Mouse (Mus musculus): Measurements from ENCODE around the gene Zfp791.
"Not testable (repeated sequence)": the region's sequence is repeated elsewhere in the genome, so short reads cannot be mapped to it uniquely, and the experiment has no call there.

The Zfp791 gene

GRCm38 (mm10) chr8:85082169-85082568 lies 40.7 kb downstream of the Zfp791 start:
- not testable (repeated sequence) for DNase-seq (ENCODE audit: low spot score)

- DNase-seq (ENCODE audit: low spot score), result peak; percentile 82
Observed at GRCm38 (mm10) chr8:85081216-85081555, 41.7 kb downstream of the Zfp791 start, which contains the start of gene Wdr83. Gene Wdr83, minus strand, starts transcription at chr8:85081306.

GRCm38 (mm10) chr8:85080532-85081215 lies 42.2 kb downstream of the Zfp791 start, which contains the start of gene Wdr83os:
Gene Wdr83os, plus strand, starts transcription at chr8:85080740.
- peak; percentile 76 for DNase-seq (ENCODE audit: low spot score)

GRCm38 (mm10) chr8:85080214-85080531 lies 42.7 kb downstream of the Zfp791 start:
- no peak for DNase-seq (ENCODE audit: low spot score)

GRCm38 (mm10) chr8:85076993-85077392 lies 45.9 kb downstream of the Zfp791 start:
- peak; percentile 66 for DNase-seq (ENCODE audit: low spot score)

GRCm38 (mm10) chr8:85076001-85076400 lies 46.9 kb downstream of the Zfp791 start:
- no peak for DNase-seq (ENCODE audit: low spot score)

- no peak for DNase-seq (ENCODE audit: low spot score)
Observed at GRCm38 (mm10) chr8:85074617-85075016, 48.3 kb downstream of the Zfp791 start.

GRCm38 (mm10) chr8:85074167-85074566 lies 48.7 kb downstream of the Zfp791 start:
- no peak for DNase-seq (ENCODE audit: low spot score)

GRCm38 (mm10) chr8:85073041-85073612 lies 49.8 kb downstream of the Zfp791 start:
- no peak for DNase-seq (ENCODE audit: low spot score)

- no peak for DNase-seq (ENCODE audit: low spot score)
Observed at GRCm38 (mm10) chr8:85072364-85072929, 50.4 kb downstream of the Zfp791 start.

GRCm38 (mm10) chr8:85071514-85072281 lies 51.2 kb downstream of the Zfp791 start, which contains the start of gene Dhps:
Gene Dhps, plus strand, starts transcription at chr8:85071757.
- peak; percentile 91 for DNase-seq (ENCODE audit: low spot score)

GRCm38 (mm10) chr8:85071041-85071440 lies 51.9 kb downstream of the Zfp791 start:
- DNase-seq (ENCODE audit: low spot score), result peak; percentile 84

GRCm38 (mm10) chr8:85067982-85068381 lies 54.9 kb downstream of the Zfp791 start, which contains the start of gene Gm5741:
Gene Gm5741, minus strand, starts transcription at chr8:85067982.
- DNase-seq (ENCODE audit: low spot score), result no peak

- DNase-seq (ENCODE audit: low spot score), result no peak
Observed at GRCm38 (mm10) chr8:85067155-85067554, 55.7 kb downstream of the Zfp791 start.

GRCm38 (mm10) chr8:85065213-85065612 lies 57.7 kb downstream of the Zfp791 start:
- DNase-seq (ENCODE audit: low spot score), result peak; percentile 76

GRCm38 (mm10) chr8:85062603-85063002 lies 60.3 kb downstream of the Zfp791 start:
- DNase-seq (ENCODE audit: low spot score), result no peak

GRCm38 (mm10) chr8:85059879-85060616 lies 62.8 kb downstream of the Zfp791 start, which contains the start of gene Fbxw9:
Gene Fbxw9, plus strand, starts transcription at chr8:85060055.
- peak; percentile 90 for DNase-seq (ENCODE audit: low spot score)

Data from yolk sac, embryonic 10.5 days (tissue).